Mouse (Mus musculus) liver, embryonic 15.5 days (tissue): ENCODE measurements at regions not wholly inside any gene's neighbourhood (a gene's known extent, or its start where the extent isn't known, plus 50 kb on each side); places are given as distances from the start of the nearest gene placed in this dataset.
"Not testable (repeated sequence)": the region's sequence is repeated elsewhere in the genome, so short reads cannot be mapped to it uniquely, and the experiment has no call there.

Source experiments
- ATAC-seq: fragments of 200-750 bp; cut with Nextera tagmentation; 2 replicates; pipeline ENCODE4 v1.8.0; 2017; ENCODE audit warnings: moderate number of reproducible peaks, mild to moderate bottlenecking, moderate library complexity; ENCODE audit not compliant: insufficient read depth
- H3K27ac ChIP-seq: fragments of 300-500 bp; sonication (generic); replicated peaks from 2 replicates; pipeline ENCODE4 v1.5.1; 2015; ENCODE audit warnings: mild to moderate bottlenecking, inconsistent platforms
- H3K27me3 ChIP-seq: fragments of 300-500 bp; sonication (generic); 2 replicates; pipeline ENCODE4 v1.6.1; 2015; ENCODE audit warnings: mild to moderate bottlenecking, inconsistent platforms
- H3K36me3 ChIP-seq: fragments of 300-500 bp; sonication (generic); replicated peaks from 2 replicates; pipeline ENCODE4 v1.6.1; 2015; ENCODE audit warnings: moderate library complexity, mild to moderate bottlenecking, inconsistent platforms
- H3K4me1 ChIP-seq: fragments of 300-500 bp; sonication (generic); replicated peaks from 2 replicates; pipeline ENCODE4 v1.6.1; 2015; ENCODE audit warnings: inconsistent platforms
- H3K4me2 ChIP-seq: fragments of 300-500 bp; sonication (generic); 2 replicates; pipeline ENCODE4 v1.6.1; 2015; ENCODE audit warnings: moderate library complexity, mild to moderate bottlenecking, inconsistent platforms
- H3K4me3 ChIP-seq: fragments of 300-500 bp; sonication (generic); replicated peaks from 2 replicates; pipeline ENCODE4 v1.5.1; 2015; ENCODE audit warnings: mild to moderate bottlenecking, inconsistent platforms
- H3K9ac ChIP-seq: fragments of 300-500 bp; sonication (generic); 2 replicates; pipeline ENCODE4 v1.6.1; 2015; ENCODE audit warnings: moderate library complexity, mild to moderate bottlenecking, inconsistent platforms
- H3K9me3 ChIP-seq: fragments of 300-500 bp; sonication (generic); replicated peaks from 2 replicates; pipeline ENCODE4 v1.6.1; 2016; ENCODE audit warnings: inconsistent platforms
- WGBS: fragments of 180-500 bp; shearing (Covaris S2); methylation state at CpG from one replicate; pipeline ENCODE4 v1.1.7; 2015; ENCODE audit warnings: mixed read lengths; ENCODE audit not compliant: insufficient replicate concordance; 5-methylcytosine and 5-hydroxymethylcytosine counted together

DNA sequence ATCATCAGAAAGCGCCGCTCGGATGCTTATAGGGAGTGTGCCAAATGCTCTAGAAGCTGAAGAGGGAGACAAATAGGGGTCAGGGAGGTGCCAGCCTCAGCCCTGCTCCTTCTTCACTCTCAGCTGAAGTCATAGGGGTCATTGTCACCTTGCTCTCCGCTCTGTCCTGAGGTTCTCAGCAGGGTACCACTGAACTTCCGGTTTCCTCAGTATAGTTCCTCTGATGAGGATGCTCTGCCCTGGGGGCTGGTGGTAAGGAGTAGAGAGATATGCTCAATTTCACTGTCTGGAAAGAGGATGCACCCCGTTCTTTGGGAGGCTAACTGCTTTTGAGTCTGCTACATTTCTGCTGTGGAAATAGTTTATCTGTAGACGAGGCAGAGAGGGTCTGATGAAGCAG lies 211.4 kb downstream of the Zfp619 start:
- Histone ChIP-seq H3K9ac (no peak overlapping the region), H3K36me3 (no peaks in the 10 kb centered on the region), H3K9me3 (no peaks in the 10 kb centered on the region), H3K27me3 (no peaks in the 10 kb centered on the region), H3K27ac (no peak overlapping the region), H3K4me1 (no peaks in the 10 kb centered on the region), H3K4me3 (no peak overlapping the region), H3K4me2 (no peak overlapping the region)
- ATAC-seq = no peak
- 54% methylated on average over 7 of the region's 7 CpGs for WGBS

DNA sequence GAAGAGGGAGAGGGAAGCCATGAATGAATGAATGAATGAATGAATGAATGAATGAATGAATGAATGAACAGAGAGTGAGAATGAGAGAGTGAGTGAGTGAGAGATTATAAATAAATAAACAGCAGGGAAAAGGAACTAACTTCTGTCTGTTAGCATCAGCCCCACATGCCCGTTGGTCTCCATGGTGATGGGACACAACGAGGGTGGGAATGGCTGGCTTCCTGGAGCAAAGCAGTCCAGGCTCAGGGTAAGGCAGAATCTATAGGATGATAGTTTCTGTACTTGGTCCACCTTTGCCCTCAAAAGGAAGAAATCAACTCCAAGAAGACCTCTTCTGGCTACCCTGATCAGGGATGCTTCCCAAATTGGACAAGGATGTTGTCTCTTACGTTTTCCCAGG lies 212.2 kb downstream of the Zfp619 start:
- Histone ChIP-seq H3K27me3 (no peaks in the 10 kb centered on the region), H3K9ac (no peak overlapping the region), H3K36me3 (no peaks in the 10 kb centered on the region), H3K4me1 (no peaks in the 10 kb centered on the region), H3K4me3 (no peak overlapping the region), H3K4me2 (no peak overlapping the region), H3K27ac (no peak overlapping the region), H3K9me3 (no peaks in the 10 kb centered on the region)
- WGBS = 50% methylated on average over 3 of the region's 3 CpGs
- ATAC-seq = no peak

DNA sequence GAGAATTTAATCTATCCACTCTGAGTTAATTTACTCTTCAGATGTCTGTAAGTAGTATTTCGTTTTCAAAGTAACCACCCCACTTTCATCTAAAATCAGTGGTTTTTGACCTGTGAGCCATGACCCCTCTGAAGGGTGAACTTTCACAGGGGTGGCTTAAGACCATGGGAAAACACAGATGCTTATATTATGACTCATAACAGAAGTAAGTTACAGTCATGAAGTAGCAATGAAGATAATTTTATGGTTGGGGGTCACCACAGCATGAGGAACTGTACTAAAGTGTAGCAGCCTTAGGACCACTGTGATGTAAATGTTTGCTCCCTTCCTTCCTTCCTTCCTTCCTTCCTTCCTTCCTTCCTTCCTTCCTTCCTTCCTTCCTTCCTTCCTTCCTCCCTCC lies 215.2 kb downstream of the Zfp619 start:
- ATAC-seq = no peak
- no peaks in the 10 kb centered on the region for H3K9me3 ChIP-seq
- H3K4me3 ChIP-seq = no peak overlapping the region
- no peak overlapping the region for H3K9ac ChIP-seq
- H3K4me2 ChIP-seq = no peak overlapping the region
- H3K4me1 ChIP-seq = no peaks in the 10 kb centered on the region
- H3K36me3 ChIP-seq = no peaks in the 10 kb centered on the region
- 54% methylated on average over 1 of the region's 1 CpGs for WGBS
- H3K27ac ChIP-seq = no peak overlapping the region
- H3K27me3 ChIP-seq = no peaks in the 10 kb centered on the region

DNA sequence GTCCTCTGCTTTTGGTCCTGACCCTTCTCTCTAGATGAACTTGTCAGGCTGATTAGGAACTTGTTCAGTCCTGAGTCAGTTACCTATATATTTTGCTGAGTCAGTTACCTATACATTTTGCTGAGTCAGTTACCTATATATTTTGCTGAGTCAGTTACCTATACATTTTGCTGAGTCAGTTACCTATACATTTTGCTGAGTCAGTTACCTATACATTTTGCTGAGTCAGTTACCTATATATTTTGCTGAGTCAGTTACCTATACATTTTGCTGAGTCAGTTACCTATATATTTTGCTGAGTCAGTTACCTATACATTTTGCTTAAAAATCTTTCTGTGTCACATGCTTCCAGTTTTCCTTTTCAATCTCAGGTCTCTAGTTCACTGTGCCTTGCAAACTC lies 230.8 kb downstream of the Zfp619 start:
- not testable (repeated sequence) for H3K4me1 ChIP-seq, H3K36me3 ChIP-seq, ATAC-seq, H3K27ac ChIP-seq, H3K27me3 ChIP-seq, H3K9me3 ChIP-seq, H3K4me2 ChIP-seq, H3K4me3 ChIP-seq, H3K9ac ChIP-seq

DNA sequence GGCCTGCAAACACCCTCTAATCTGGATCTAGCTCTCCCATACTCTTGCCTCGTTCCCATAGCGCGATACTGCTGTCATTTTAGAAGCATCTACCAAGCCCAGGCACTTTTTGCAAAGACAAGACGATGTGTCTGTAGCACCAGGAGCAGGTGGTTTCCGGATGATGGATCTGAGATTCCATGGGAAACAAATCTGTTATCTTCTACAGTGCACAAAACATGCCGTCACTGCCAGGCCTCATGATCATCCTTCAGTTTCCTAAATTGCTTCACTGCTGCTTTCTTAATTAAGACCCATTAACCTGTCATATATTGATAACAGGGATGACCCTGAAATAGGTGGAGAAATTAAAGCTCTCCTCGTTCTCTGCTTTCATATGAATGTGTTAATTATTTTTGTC lies 232.9 kb downstream of the Zfp619 start:
- 59% methylated on average over 7 of the region's 7 CpGs for WGBS
- H3K9me3 ChIP-seq = no peaks in the 10 kb centered on the region
- H3K36me3 ChIP-seq = no peaks in the 10 kb centered on the region
- H3K9ac ChIP-seq = no peak overlapping the region
- no peak overlapping the region for H3K4me2 ChIP-seq
- no peaks in the 10 kb centered on the region for H3K27me3 ChIP-seq
- H3K27ac ChIP-seq = no peak overlapping the region
- H3K4me3 ChIP-seq = no peak overlapping the region
- no peaks in the 10 kb centered on the region for H3K4me1 ChIP-seq
- ATAC-seq = no peak

DNA sequence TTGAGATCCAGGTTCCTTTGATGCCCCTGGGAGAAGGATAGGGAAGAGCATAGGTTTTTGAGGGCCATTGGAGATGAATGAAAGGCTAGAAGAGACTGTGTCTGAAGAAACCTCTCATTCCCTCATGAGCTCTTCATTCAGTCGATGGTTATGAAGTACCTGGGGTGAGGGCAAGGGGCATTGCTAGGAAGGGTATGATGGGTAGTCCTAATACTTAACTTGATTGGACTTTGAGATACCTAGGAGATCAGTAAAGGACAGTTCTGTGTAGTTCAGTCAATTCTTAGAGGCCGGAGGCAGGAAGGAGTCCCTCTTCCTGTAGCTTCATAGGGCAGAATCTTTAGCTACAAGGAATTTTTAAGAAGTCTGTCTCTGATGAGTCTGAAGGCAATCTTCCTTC lies 246.8 kb downstream of the Zfp619 start:
- Histone ChIP-seq H3K27ac (no peak overlapping the region), H3K27me3 (no peaks in the 10 kb centered on the region), H3K9ac (no peak overlapping the region), H3K36me3 (no peaks in the 10 kb centered on the region), H3K4me3 (no peak overlapping the region), H3K4me2 (no peak overlapping the region), H3K4me1 (no peaks in the 10 kb centered on the region), H3K9me3 (0 out of 2 replicates have a peak, but pooled peaks cover 1% of the 10 kb centered on the region)
- 52% methylated on average over 2 of the region's 2 CpGs for WGBS
- ATAC-seq = no peak

DNA sequence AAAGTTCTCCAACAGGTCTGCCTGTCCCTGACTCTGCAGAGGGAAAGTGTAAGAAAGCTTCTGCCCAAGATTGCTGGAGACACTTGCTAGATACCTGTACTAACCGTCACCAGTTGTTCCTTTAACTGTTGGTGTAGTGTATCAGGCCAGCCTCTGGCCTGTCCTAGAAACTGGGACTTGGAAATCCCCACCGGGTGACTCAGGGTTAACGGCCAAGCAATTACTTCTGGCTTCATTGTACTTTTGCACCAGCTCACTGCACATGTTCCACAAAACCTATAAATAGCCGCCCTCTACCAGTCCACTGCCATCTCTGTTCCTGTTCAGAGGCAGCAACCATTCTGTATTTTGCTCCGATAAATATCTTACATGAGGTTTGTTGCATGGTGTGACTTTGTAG lies 247.5 kb downstream of the Zfp619 start:
- no peaks in the 10 kb centered on the region for H3K4me1 ChIP-seq
- H3K9me3 ChIP-seq = 0 out of 2 replicates have a peak, but pooled peaks cover 2% of the 10 kb centered on the region
- no peaks in the 10 kb centered on the region for H3K27me3 ChIP-seq
- no peaks in the 10 kb centered on the region for H3K36me3 ChIP-seq
- no peak for ATAC-seq
- H3K27ac ChIP-seq = no peak overlapping the region
- H3K4me3 ChIP-seq = no peak overlapping the region
- no peak overlapping the region for H3K4me2 ChIP-seq
- 44% methylated on average over 5 of the region's 5 CpGs for WGBS
- H3K9ac ChIP-seq = no peak overlapping the region

DNA sequence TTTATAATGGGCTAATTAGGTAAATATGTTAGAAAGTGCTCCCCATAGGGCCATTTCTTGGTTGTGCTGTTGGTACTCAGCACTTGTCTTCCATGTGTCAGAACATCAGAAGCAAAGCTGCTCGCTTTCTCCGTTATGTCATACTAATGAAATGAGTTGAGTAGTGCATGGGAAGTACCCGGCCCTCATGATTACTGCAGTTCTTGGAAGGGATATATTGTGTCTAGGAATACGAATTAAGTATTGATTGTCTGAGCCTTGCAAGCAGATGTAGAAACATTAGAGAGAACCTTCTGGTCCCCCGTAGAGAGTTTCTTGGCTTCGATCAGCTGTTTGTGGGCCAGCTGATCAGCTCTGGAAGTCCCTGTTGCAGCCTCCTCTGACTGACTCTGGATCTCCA lies 255.7 kb downstream of the Zfp619 start:
- no peak overlapping the region for H3K27ac ChIP-seq
- H3K4me1 ChIP-seq = no peaks in the 10 kb centered on the region
- 64% methylated on average over 6 of the region's 6 CpGs for WGBS
- H3K27me3 ChIP-seq = no peaks in the 10 kb centered on the region
- no peak for ATAC-seq
- H3K4me3 ChIP-seq = no peak overlapping the region
- no peak overlapping the region for H3K4me2 ChIP-seq
- no peak overlapping the region for H3K9ac ChIP-seq
- 0 out of 2 replicates have a peak, but pooled peaks cover 2% of the 10 kb centered on the region for H3K9me3 ChIP-seq
- no peaks in the 10 kb centered on the region for H3K36me3 ChIP-seq

DNA sequence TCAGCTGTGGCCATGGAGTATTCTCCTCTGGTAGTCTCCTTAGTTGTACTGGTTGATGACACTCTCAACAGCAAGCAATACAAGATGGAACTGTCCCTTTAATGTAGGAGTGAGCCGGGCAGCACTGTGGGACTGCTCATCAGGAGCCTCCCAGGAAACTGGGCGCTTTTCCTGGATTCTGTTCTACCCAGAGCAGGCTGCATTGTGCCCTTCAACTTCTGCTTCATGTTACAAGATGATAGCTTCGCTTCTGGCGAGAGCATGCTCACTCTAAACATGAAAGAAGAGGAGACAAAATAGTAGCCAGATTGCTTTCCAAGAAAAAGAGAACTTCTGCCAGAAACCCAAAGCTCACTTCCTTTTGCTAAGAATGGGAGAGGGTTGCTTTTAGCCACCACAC lies 271.8 kb downstream of the Zfp619 start:
- no peak for ATAC-seq
- no peak overlapping the region for H3K27ac ChIP-seq
- no peak overlapping the region for H3K9ac ChIP-seq
- no peaks in the 10 kb centered on the region for H3K36me3 ChIP-seq
- no peaks in the 10 kb centered on the region for H3K27me3 ChIP-seq
- WGBS = 49% methylated on average over 4 of the region's 4 CpGs
- H3K4me1 ChIP-seq = no peaks in the 10 kb centered on the region
- H3K9me3 ChIP-seq = no peaks in the 10 kb centered on the region
- H3K4me2 ChIP-seq = no peak overlapping the region
- H3K4me3 ChIP-seq = no peak overlapping the region

DNA sequence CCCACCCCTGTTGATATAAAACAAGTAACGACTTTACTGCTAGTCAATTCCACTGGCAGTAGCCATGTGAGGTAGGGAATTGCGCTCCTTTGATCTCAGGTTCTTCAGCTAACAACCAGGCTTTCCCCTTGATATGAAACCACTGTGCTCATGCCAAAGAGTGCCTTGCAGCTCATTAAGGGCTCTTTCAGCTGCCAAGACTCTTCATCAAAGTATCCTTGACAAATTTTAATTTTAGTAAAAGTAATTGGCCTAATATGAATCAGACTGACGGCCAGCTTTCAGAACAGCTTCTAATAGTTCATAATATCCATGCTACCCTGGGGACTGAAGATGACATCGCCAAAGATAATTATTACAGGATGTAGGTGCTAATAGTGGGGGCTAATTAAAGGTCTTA lies 272.3 kb downstream of the Zfp619 start:
- Histone ChIP-seq H3K27me3 (no peaks in the 10 kb centered on the region), H3K4me2 (no peak overlapping the region), H3K27ac (no peak overlapping the region), H3K9me3 (no peaks in the 10 kb centered on the region), H3K36me3 (no peaks in the 10 kb centered on the region), H3K9ac (no peak overlapping the region), H3K4me1 (no peaks in the 10 kb centered on the region), H3K4me3 (no peak overlapping the region)
- 59% methylated on average over 4 of the region's 4 CpGs for WGBS
- no peak for ATAC-seq

DNA sequence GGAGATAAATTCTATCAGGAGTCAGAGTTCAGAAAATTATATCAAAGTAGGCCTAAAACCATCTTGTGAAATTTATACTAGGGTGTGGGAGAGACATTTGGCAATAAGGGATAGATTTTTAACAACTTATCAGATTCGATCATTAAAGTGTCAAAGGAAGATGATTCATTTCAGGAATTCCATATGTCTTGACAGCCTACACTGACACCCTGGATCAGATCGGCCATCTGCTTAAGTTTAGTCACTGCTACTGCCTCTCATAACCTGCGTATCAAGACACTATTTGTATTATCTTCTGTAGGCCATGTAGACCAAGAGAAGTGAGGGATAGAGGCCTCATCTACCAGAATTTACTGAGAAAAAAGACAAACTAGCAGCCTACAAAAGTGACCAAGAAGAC lies 277.2 kb downstream of the Zfp619 start:
- no peaks in the 10 kb centered on the region for H3K9me3 ChIP-seq
- H3K4me1 ChIP-seq = no peaks in the 10 kb centered on the region
- no peak for ATAC-seq
- no peak overlapping the region for H3K9ac ChIP-seq
- no peak overlapping the region for H3K4me3 ChIP-seq
- H3K36me3 ChIP-seq = no peaks in the 10 kb centered on the region
- H3K27ac ChIP-seq = no peak overlapping the region
- no peak overlapping the region for H3K4me2 ChIP-seq
- no peaks in the 10 kb centered on the region for H3K27me3 ChIP-seq
- WGBS = 61% methylated on average over 3 of the region's 3 CpGs

DNA sequence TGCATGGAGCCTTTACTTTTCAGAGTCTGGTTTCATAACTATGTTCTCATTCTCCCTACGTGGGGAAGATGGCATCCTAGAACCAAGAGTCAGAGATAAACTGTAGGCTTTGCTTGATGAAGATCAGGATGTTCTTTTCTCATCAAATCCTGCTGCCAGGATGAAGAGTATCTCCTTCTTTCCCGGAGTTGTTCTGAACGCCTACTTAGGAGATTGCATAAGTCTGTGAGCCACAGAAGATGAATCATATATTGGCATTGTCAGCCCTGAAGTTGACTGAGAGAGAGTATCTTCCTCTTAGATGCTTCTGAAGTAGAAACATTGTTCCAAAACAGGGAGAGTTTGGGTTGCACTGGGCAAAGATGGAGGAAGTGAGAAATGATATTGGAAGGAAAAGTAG lies 286.7 kb downstream of the Zfp619 start:
- Histone ChIP-seq H3K9me3 (no peaks in the 10 kb centered on the region), H3K9ac (no peak overlapping the region), H3K27me3 (no peaks in the 10 kb centered on the region), H3K4me3 (no peak overlapping the region), H3K4me2 (no peak overlapping the region), H3K4me1 (no peaks in the 10 kb centered on the region), H3K27ac (no peak overlapping the region), H3K36me3 (no peaks in the 10 kb centered on the region)
- ATAC-seq = no peak
- 50% methylated on average over 3 of the region's 3 CpGs for WGBS
